Mouse (Mus musculus) embryo, embryonic 10.5 days (tissue): ENCODE measurements around the gene Mapk8ip3.
"Not testable (repeated sequence)": the region's sequence is repeated elsewhere in the genome, so short reads cannot be mapped to it uniquely, and the experiment has no call there.

ENCODE experiments used
- DNase-seq: peaks from one replicate; pipeline ENCODE4 v3.0.0-alpha.2; 2015; ENCODE audit warnings: low spot score

Gene Mapk8ip3

DNA sequence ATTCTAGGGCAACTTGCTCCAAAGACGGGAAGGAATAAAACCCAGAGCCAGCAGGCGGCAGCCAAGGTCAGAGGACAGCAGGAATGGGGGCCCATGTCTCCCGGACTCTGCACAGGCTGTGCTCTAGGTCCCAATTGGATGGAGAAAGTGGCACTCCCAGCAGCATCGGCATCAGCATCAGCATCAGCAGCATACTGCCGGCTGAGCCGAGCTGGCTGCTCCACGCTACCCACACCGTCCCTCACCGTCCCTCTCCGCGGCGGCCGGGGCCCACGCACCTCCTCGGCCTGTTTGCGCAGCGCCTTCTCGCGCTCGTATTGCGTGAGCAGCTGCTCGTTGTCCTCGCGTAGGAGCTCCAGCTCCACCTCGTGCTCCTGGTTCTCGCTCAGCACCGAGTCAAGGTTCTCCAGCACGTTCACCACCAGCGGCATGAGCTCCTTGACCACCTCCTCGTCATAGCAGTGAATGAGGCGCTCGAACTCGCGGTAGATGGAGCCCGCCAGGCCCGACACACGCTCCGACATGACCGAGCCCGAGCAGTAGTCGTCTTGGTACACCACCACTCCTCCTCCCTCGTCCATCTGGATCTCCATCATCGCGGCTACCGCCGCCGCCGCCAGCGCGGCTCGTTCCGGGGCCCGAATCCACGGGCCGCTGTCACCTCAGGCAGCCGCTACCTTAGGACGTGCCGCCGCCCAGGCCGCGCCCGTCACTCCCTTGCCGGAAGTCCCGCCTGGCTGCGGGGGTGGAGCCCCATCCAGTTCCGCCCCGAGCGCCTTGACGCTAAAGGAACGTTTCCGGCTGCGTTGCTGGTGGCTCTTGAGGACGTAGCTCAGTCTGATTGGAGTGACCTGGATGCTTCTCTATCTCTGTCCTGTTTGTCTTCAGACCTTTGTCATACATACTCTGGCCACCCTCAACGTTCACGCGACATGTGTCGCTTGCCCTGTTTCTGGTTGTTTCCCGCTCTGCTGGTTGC lies at the start of gene Mapk8ip3:
Gene Mapk8ip3, minus strand, starts transcription at position 719 of the 979 bp plus-strand sequence.
- peak; percentile 96 for DNase-seq

DNA sequence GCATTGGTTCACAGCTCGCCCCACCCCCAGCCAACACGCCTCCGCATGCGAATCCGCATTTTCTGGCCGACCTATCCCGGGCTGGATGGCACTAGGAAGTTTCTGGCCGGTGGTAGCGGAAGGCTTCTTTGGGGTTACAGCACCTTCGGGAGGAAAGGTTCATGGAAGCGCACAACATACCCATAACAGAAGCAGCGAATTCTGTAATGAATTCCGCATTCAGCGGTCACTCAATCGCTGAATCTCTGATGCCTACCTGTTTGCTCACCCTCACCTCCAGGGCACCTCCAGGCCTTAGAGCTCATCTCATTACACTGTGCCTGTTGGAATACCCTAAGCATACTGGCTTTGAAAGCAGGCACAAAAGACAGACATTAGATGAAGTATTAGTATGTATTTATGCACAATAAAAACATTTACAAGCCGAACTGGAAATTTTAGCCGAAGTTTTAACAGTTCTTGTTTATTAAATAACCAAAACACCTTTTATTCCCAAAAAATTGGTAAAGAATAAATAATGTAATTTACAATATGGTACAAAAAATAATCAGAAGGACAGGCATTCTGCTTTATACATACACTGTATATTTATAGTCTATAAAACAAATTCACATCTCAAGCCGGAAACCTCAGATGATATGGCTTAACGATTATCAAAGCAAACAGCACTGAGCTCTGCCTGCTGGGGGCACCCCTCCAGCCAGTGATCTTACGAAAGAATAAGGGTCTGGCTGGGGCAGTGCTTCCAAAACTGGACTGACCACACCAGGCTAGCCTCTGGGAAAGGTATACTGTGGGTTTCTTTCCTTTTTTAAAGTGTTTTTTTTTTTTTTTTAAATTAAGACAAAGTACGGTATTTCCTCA lies 24.3 kb upstream of the Mapk8ip3 start:
- peak; percentile 10 for DNase-seq

- peak; percentile 100 for DNase-seq
These were observed 23.5 kb upstream of the Mapk8ip3 start, which contains the start of gene Jpt2 for GRCm38 (mm10) chr17:24960135-24960851. TSS of gene Jpt2 (minus strand) at chr17:24960689.

- DNase-seq, result no peak
These were observed 22.6 kb upstream of the Mapk8ip3 start for GRCm38 (mm10) chr17:24959371-24959770.

DNA sequence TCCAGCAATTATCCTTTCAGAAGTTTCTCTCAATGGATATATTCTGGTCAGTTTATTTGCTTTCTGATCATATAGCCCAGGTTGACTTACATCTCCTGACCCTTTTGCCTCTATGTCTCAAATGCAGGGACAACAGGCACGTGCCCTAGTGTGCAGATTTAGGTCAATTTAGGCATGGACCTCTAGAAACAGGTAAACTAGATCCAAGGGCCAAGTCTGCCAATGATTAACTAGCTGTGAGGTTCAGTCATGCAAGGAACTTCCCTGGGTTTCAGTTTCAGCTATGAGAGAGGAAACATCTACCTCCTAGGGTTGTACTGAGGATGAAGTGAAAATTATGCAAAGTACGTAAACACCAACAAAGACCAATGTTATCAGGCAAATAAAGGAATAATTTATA lies 16.5 kb upstream of the Mapk8ip3 start:
- DNase-seq, result no peak

GRCm38 (mm10) chr17:24950671-24951070 lies 13.9 kb upstream of the Mapk8ip3 start:
- DNase-seq, result no peak

DNA sequence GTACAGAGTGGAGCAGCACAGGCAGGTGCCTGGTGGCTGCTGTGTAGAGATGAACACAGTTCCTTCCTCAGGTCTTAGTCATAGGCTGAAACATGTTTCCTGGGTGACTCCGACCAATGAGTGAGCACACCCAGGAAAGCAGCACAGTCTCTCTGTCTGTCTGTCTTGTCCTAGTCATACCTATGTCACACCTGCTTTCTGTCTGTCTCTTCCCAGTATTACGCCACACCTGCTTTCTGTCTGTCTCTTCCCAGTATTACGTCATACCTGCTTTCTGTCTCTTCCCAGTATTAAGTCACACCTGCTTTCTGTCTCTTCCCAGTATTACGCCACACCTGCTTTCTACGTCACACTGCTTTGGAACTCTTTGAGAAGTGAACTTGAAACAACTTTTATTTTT lies 11.4 kb upstream of the Mapk8ip3 start:
- DNase-seq, result no peak

DNA sequence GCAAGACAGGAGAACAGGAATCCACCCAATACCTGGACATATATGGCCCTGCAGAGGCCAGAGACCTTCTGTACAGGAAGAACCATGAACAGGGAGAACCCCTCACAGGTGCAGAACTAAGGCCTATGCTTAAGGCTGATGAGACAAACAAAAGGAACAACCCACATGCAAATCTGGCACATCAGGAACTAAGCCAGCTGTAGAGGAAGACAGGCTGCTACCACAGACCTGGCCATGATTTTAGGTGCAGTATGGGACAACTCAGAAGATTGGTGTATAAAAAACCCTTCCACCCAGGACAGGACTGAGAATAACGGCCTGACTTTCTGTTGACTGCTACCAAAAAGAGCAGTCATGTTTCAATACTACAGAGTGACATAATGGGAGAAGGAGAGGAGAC lies 6.8 kb upstream of the Mapk8ip3 start:
- DNase-seq, result not testable (repeated sequence)

DNA sequence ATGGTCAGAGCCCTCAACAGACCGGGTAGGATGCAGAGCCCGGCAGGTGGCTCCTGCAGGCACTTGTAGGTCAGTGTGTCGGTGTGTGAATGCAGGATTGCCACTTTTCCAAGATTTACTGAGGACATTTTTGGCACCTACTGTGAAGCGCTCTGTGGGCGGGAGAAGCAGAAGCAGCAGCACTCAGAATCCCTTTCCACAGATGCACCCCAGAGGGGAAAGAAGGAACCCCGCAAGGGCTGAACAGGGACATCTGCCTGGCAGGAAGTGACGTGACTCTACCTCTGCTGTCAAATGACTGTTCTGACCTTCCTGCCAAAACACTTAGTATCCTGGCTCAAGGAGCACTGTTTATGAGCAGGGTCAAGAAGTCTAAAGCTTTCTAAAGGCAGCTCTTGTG lies 6.3 kb upstream of the Mapk8ip3 start:
- DNase-seq, result no peak

DNA sequence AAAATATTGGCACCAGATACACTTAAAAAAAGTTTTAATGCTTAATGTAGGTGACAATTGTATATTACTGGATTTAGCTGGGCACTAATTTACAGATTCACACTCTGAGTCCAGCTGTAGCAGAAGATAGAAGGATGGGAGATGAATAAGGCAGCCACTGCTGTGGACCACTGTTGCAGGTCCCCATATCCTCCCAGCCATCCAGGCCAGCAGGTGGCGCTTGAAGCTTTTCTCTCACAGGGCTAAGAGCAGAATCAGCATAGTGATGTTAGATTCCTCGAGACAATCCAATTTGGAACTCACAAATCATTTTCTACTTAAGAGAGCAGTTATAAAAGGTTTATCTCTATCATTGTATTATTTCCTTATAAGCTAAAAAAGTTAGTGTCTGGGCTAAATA lies 5.7 kb upstream of the Mapk8ip3 start:
- peak; percentile 29 for DNase-seq

GRCm38 (mm10) chr17:24937266-24937665 lies 489 bp upstream of the Mapk8ip3 start:
- DNase-seq, result no peak

DNA sequence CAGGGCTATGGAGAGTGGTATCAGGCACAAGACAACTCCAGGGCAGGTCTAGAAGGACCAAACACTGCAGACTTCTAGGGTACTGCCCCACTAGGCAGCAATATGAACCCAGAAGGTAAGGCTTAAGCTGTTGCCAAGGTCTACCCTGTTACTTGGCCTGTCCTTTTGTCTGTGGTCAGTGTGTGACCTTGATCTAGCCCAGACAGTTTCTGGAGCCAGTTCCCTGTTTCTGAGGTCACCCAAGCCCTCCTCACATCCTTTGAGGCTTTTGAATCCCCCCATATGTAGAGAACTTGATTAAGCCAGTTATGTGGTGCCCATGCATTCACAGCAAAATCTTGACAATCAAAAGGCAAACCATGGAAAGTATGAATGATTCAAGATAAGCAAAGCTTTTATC lies 1.1 kb downstream of the Mapk8ip3 start:
- no peak for DNase-seq

DNA sequence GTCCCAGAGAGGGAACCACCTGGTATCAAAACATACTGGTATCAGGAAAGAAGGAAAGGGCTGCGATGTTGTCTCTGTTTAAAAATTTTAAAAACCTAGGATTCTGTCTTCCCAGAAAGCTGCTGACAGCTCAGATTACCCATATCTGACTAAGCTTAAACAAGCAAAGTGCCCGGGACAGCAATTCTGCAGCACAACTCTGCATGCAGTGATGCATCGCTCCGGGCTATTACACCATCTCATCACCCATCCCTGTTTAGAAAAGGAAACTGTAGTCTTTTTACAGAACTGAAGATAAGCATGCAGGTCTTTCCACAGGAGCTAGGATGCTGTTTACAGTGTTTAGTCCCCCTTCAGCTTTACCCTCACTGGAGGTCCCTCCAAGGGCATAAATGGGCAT lies 1.9 kb downstream of the Mapk8ip3 start:
- DNase-seq, result no peak

- DNase-seq, result no peak
These were observed 3.6 kb downstream of the Mapk8ip3 start for GRCm38 (mm10) chr17:24933163-24933562.

GRCm38 (mm10) chr17:24932431-24932830 lies 4.3 kb downstream of the Mapk8ip3 start:
- DNase-seq, result no peak

- DNase-seq, result no peak
These were observed 7.3 kb downstream of the Mapk8ip3 start for GRCm38 (mm10) chr17:24929506-24929905.

DNA sequence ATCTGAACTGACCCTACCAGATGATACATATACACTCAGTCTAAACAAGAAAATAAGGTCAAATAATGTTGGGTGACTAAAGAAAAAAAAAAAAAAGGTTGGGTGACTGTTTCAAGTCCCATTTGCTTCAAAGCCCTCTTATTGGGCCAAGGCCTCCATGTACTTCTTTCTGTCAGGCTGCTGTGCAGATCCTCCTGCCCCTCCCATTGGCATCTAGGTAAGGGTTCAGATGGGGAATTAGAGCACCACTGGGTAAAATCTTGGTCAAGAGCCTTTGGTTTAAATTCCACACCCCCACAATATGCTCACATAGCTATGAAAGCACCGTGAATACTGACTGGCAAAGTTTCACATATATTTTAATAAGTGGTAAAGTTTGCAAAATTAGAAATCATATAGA lies 13.5 kb downstream of the Mapk8ip3 start:
- DNase-seq, result no peak

GRCm38 (mm10) chr17:24913984-24914383 lies 22.8 kb downstream of the Mapk8ip3 start:
- no peak for DNase-seq

DNA sequence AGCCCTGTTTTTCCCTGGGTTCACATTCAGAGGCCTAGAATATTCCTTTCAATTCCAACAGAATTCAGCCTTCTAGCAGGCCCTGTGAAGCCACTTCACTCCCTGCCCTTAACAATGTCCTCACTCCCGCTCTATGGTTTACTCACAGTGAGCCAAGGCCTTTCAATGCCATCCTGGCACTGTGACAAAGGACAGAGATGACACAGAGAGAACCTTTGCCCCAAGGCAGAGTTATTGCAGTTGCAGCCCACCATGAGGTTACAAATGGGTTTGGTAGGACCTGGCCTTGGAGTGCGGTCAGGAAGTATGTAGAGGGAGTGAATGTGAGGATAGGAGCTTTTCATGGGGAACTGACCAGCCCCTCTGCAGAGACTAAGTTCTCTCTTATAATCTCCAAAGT lies 29.2 kb downstream of the Mapk8ip3 start:
- DNase-seq, result no peak

- DNase-seq, result no peak
These were observed 33.0 kb downstream of the Mapk8ip3 start for GRCm38 (mm10) chr17:24903767-24904166.

DNA sequence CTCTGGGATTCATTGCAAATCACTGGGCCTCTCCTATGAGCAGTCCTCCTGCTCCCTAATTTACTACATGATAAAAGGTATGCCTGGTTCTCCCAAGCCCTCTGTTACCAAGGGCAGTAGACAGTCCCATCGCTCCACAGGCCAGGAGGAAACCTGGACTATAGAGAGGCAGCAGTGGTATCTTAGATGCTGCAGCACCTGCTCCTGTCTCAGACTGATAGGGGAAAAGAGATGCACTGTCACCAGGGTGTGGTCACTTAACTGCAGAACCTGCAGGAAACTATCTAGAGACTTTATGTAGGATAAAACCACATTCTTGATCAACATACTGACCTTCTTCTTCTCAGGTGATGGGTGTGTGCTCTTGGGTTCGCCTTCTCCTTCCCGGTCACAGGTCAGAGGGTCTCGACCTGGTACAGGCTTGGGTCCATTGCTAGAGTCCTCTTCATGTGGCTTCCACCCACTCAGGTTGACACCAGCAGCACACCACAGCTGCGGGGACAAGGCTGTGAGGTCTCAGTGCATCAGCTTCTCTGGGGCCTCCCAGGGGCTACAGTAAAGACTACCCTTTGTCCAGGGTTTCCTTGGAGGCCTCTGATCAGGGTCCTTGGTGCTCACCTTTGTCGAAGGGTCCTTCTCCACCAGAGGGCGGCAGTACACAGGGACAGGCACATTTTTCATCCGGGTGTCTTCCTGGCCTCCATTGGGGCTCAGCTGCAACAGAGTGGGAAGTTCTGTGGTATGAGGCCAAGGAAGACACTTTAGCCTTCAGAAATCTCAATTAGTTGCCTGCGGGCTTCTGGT lies 33.9 kb downstream of the Mapk8ip3 start:
- DNase-seq, result peak; percentile 43
